Mouse (Mus musculus): ENCODE measurements around the gene Clta. TPM values are rescaled to one million over a fixed set of nuclear protein-coding genes. Genes with fewer than 3 reads are reported as not detected.

Clta gene
- total and polyA plus RNA-seq, 2 experiments from 2014 or later, result 377 to 579 TPM

GRCm38 (mm10) chr4:43972137-43972591 is 32.1 kb upstream of the Clta start:
- Histone ChIP-seq H3K27ac (ENCODE audit: low read depth, low read length) (no peak overlapping the region), H3K27me3 (ENCODE audit: insufficient read depth, low read length) (no peaks in the 10 kb centered on the region), H3K4me2 (ENCODE audit: low read depth) (no peak overlapping the region), H3K36me3 (ENCODE audit: insufficient read depth) (peaks cover 8% of the 10 kb centered on the region; the same call in 1 of the 2 replicates), H3K9ac (no peak overlapping the region), H3K4me1 (ENCODE audit: insufficient read depth) (no peaks in the 10 kb centered on the region), H3K4me3 (ENCODE audit: low read depth, low read length) (no peak overlapping the region), H3K9me3 (ENCODE audit: low read length) (no peaks in the 10 kb centered on the region)
- peak; percentile 49 for ATAC-seq
- no peak for TF ChIP-seq CTCF (IDR thresholded peaks at IDR 0.05; ENCODE audit: low read depth)
- 8% methylated on average over 8 of the region's 8 CpGs for WGBS
- no peak for DNase-seq

DNA sequence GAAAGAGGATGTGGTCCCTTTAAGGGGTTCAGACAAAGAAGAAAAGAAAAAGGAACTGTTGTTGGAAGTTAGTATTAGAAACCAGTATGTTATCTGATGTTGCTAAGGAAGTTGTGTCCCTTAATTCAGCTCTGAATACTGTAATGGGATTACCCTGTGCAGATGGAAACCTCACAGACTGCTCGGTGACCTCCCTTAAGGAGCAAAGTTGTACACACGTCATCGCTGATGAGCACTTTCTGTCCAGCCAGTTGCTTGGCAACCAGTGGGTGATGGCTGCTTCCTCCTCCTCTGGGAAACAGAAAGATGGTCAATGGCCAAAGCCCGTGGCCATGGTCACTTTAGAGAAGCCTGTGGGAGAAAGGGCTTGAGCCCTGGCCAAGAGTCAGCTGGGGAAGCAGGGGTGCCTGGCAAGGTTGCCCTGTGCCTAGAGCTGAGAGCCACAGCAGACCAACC is 30.7 kb upstream of the Clta start:
- Histone ChIP-seq H3K9ac (no peak overlapping the region), H3K27me3 (ENCODE audit: insufficient read depth, low read length) (no peaks in the 10 kb centered on the region), H3K4me3 (ENCODE audit: low read depth, low read length) (no peak overlapping the region), H3K9me3 (ENCODE audit: low read length) (no peaks in the 10 kb centered on the region), H3K27ac (ENCODE audit: low read depth, low read length) (no peak overlapping the region), H3K4me1 (ENCODE audit: insufficient read depth) (no peaks in the 10 kb centered on the region), H3K36me3 (ENCODE audit: insufficient read depth) (peaks cover 8% of the 10 kb centered on the region; the same call in 1 of the 2 replicates), H3K4me2 (ENCODE audit: low read depth) (no peak overlapping the region)
- no peak for TF ChIP-seq CTCF (IDR thresholded peaks at IDR 0.05; ENCODE audit: low read depth)
- 46% methylated on average over 4 of the region's 4 CpGs for WGBS
- DNase-seq (no peak), ATAC-seq (peak; percentile 59)

- WGBS, result 80% methylated on average over 10 of the region's 10 CpGs
- Histone ChIP-seq H3K27ac (ENCODE audit: low read depth, low read length) (no peak overlapping the region), H3K4me2 (ENCODE audit: low read depth) (no peak overlapping the region), H3K27me3 (ENCODE audit: insufficient read depth, low read length) (no peaks in the 10 kb centered on the region), H3K36me3 (ENCODE audit: insufficient read depth) (peaks cover 8% of the 10 kb centered on the region; the same call in 1 of the 2 replicates), H3K9ac (no peak overlapping the region), H3K9me3 (ENCODE audit: low read length) (no peaks in the 10 kb centered on the region), H3K4me3 (ENCODE audit: low read depth, low read length) (no peak overlapping the region), H3K4me1 (ENCODE audit: insufficient read depth) (peaks cover 5% of the 10 kb centered on the region; the same call in 1 of the 2 replicates)
- DNase-seq, result no peak
- no peak for ATAC-seq
- no peak for TF ChIP-seq CTCF (IDR thresholded peaks at IDR 0.05; ENCODE audit: low read depth)
Measured at GRCm38 (mm10) chr4:43974914-43975616, 29.2 kb upstream of the Clta start.

- no peaks in the 10 kb centered on the region for H3K9me3 ChIP-seq (ENCODE audit: low read length)
- H3K27me3 ChIP-seq (ENCODE audit: insufficient read depth, low read length), result no peaks in the 10 kb centered on the region
- peaks cover 5% of the 10 kb centered on the region; the same call in 1 of the 2 replicates for H3K4me1 ChIP-seq (ENCODE audit: insufficient read depth)
- DNase-seq, result no peak
- no peak overlapping the region for H3K4me2 ChIP-seq (ENCODE audit: low read depth)
- H3K9ac ChIP-seq, result no peak overlapping the region
- no peak for TF ChIP-seq CTCF (IDR thresholded peaks at IDR 0.05; ENCODE audit: low read depth)
- no peak for ATAC-seq
- WGBS, result 85% methylated on average over 6 of the region's 6 CpGs
- H3K36me3 ChIP-seq (ENCODE audit: insufficient read depth), result peaks cover 8% of the 10 kb centered on the region; the same call in 1 of the 2 replicates
- H3K4me3 ChIP-seq (ENCODE audit: low read depth, low read length), result no peak overlapping the region
- H3K27ac ChIP-seq (ENCODE audit: low read depth, low read length), result no peak overlapping the region
Measured at GRCm38 (mm10) chr4:43976223-43976740, 28.0 kb upstream of the Clta start.

DNA sequence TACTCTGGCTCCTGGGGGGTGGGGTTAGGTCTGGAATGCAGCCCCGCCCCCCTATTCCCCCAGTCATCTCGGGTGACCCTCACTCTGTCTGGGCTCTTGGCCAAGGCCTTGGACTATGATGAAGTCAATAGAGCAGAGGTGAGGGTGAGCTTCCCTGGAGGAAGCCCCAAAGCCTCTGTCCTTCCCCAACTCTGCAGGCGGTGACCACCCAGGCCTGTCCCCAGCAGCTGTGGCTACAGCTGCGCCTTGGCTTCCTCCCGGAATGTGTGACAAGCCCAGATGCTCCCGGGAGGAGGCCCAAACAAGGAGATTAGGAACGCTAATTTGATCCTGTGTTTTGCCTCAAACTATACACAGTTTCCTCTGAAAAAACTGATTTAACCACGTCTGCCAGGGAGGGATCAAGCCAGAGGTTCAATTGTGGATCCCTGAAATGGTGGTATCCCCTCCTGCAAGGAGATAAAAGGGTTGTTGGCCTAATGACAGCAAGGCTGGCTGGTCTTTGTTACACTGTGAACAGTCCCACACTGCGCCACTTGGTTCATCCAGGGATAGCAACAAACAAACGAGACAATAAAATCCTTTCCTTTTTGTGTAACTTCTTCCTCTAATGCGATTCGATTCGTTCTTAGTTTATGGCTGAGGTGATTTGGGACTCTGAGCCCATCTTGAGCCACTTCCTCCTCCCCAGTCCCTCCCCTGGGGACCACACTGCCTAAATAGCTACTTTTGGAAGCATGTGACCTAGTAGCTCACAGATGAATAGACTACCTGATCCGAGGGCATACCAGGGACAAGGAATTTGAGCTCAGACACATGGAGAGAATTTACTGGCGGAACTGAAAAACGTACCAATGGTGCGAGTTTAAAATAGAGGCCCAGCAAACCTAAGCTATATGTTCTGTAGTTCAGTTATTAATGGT is 25.5 kb upstream of the Clta start:
- Histone ChIP-seq H3K27ac (ENCODE audit: low read depth, low read length) (no peak overlapping the region; the same call in 1 of the 2 replicates), H3K27me3 (ENCODE audit: insufficient read depth, low read length) (no peaks in the 10 kb centered on the region), H3K36me3 (ENCODE audit: insufficient read depth) (0 out of 2 replicates have a peak, but pooled peaks cover 5% of the 10 kb centered on the region), H3K4me3 (ENCODE audit: low read depth, low read length) (no peak overlapping the region), H3K9me3 (ENCODE audit: low read length) (no peaks in the 10 kb centered on the region), H3K4me2 (ENCODE audit: low read depth) (no peak overlapping the region), H3K4me1 (ENCODE audit: insufficient read depth) (peaks cover 8% of the 10 kb centered on the region; the same call in 1 of the 2 replicates), H3K9ac (no peak overlapping the region)
- no peak; the same call in 1 of the 2 replicates for TF ChIP-seq CTCF (IDR thresholded peaks at IDR 0.05; ENCODE audit: low read depth)
- ATAC-seq (no peak), DNase-seq (peak; percentile 34)
- WGBS, result 19% methylated on average over 17 of the region's 17 CpGs

- H3K9me3 ChIP-seq (ENCODE audit: low read length), result no peaks in the 10 kb centered on the region
- 26% methylated on average over 3 of the region's 3 CpGs for WGBS
- H3K4me2 ChIP-seq (ENCODE audit: low read depth), result no peak overlapping the region
- DNase-seq (peak; percentile 93), ATAC-seq (peak; percentile 60)
- peaks cover 8% of the 10 kb centered on the region; the same call in 1 of the 2 replicates for H3K4me1 ChIP-seq (ENCODE audit: insufficient read depth)
- H3K36me3 ChIP-seq (ENCODE audit: insufficient read depth), result 0 out of 2 replicates have a peak, but pooled peaks cover 2% of the 10 kb centered on the region
- no peak overlapping the region for H3K27ac ChIP-seq (ENCODE audit: low read depth, low read length)
- no peak overlapping the region for H3K4me3 ChIP-seq (ENCODE audit: low read depth, low read length)
- H3K9ac ChIP-seq, result no peak overlapping the region
- no peaks in the 10 kb centered on the region for H3K27me3 ChIP-seq (ENCODE audit: insufficient read depth, low read length)
- TF ChIP-seq CTCF (IDR thresholded peaks at IDR 0.05; ENCODE audit: low read depth), result no peak
Measured at GRCm38 (mm10) chr4:43979746-43980145, 24.5 kb upstream of the Clta start.
